Mouse (Mus musculus): ENCODE results near the gene Myo1b.

- TF ChIP-seq TAL1 (IDR thresholded peaks at IDR 0.05; ENCODE audit: low read length), result no peak
- TF ChIP-seq GATA1 (IDR thresholded peaks at IDR 0.05; ENCODE audit: low read length), result no peak
These were observed 149.6 kb downstream of the Myo1b start for GRCm38 (mm10) chr1:51766271-51766670.
